Mouse (Mus musculus): Measurements from ENCODE around the gene Myl3. TPM values are rescaled to one million over a fixed set of nuclear protein-coding genes. Genes with fewer than 3 reads are reported as not detected.

The Myl3 gene
- total RNA-seq (2021), result over 10,000 TPM; 11,266 to 12,112 TPM
- long read RNA-seq, experiment 1, transcript Myl3-201 (7 exons, 937 nt), result major isoform, 7,465 of 8,144 reads
- long read RNA-seq, experiment 1, partial matches to known transcripts, result 539 of 8,144 reads
- long read RNA-seq, experiment 1, other reads (novel, unspliced or antisense), result 137 of 8,144 reads
- long read RNA-seq, experiment 2, transcript Myl3-201 (7 exons, 937 nt), result major isoform, 5,560 of 6,160 reads
- long read RNA-seq, experiment 2, partial matches to known transcripts, result 482 of 6,160 reads
- long read RNA-seq, experiment 2, other reads (novel, unspliced or antisense), result 112 of 6,160 reads

DNA sequence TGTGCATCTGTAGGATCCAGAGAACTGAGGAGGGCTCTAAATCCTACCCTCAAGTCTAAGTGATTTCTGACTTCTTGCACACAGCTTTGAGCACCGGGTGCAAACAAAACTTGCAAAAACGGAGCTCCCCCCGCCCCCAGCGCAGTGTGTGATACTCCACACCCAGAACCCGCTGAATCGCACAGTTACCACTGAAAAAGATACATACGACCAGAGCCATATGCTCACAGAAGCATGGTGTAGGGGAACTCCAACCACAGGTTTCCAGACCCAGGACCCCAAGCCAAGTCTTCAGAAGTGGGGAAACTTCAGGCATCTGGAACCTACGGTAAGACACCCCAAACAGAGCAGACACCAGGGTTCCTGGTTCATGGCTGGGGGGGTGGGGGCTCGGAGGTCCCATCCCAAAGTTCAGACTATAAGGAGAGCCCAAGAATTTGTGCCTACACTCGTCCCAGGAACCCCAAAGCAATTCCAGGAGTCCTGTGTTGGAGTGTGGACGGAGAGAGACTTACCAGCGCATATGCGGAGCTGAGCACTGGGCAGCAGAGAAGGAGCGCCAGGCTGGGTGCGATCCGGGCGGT, at the start of gene Myl3:
TSS of gene Myl3 (plus strand) at position 151 of the 584 bp plus-strand sequence.
- DNase-seq, result no peak
- intact Hi-C loops (cut with DNase I), result no loop called here

DNA sequence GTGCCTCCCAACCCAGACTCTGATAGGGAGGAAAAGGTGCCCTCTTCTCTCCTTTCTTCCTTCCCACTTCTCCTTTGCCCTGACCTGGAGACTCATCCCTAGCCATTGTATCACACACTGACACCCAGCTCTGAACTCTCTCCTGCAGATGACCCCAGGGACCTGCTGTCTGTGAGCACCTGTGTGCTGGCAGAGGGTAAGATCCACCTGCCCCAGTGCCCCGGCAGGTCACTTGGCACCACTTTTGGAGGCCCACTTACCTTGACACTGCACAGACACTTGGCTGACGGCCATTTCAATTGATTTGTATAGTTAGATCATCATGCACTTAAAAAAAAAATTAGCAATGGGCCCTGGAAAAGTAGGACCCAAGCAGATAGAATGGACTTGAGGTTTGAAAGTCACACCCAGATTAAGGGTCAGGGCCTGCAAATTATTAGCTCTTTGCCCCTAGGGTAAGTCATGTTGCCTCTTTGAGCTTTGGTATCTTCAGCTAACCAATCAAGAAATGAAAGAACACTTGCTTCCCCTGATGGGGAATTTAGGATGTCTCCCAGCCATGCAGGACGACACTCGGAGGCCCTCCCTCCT, 46.4 kb upstream of the Myl3 start:
- intact Hi-C loops (cut with DNase I), result no loop called here
- DNase-seq, result no peak

DNA sequence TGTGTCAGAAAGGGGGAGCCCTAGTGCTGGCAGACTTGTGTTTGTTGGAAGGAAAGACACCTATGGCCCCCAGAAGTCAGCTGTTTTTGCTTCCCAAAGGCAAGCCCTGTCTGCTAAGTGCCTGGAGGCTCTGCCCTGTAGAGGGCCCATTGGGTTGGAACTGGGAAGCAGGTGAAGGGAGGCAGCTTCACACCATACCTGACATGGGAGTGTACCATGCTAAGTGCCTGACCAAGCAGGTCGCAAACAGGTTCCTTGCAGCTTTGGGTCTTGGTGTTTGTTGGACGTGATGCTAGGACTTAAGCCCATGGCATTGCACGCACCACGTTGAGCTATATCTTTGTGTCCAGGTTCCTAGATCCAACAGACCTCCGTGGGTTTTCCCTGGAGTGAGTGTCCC, 45.2 kb upstream of the Myl3 start:
- DNase-seq, result no peak
- intact Hi-C loops (cut with DNase I), result no loop called here

DNA sequence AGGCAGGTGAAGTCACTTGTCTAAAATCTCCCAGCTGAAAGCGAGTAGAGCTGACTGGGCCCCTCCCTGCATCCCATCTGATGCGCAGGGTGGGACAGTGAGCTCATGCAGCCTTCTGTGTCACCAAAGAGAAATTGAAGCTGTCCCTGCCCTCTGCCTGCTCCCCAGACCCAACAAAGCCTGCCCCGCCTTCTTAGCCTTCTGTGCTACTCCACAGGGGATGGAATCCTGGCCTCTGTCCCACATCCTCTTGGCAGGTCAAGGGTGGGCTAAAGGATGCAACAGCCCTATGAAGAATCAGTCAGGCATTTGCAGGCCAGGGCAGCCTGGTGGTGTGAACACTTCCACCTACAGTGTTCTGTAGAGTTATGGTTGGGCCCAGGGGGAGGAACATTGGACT, 44.2 kb upstream of the Myl3 start:
- intact Hi-C loops (cut with DNase I), result no loop called here
- DNase-seq, result peak in 1 of 2 experiments; percentile 61

DNA sequence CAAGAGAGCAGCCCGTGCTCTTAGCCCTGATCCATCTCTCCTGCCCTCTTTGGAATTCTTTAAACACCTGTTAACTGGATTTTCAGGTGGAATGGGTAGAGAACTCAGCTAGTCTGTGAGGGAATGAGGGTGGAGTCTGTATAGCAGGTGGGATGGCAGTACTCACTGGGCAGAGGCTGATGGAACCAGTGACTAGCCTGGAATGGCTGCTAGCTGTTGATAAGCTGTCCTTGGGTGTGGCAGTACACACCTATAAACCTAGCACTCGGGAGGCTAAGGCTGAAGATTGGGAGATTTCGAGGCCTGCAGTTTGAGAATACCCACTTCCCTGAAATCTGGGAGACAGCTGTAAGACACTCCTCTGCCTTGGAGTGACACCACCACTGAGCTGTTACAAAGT, 42.1 kb upstream of the Myl3 start:
- intact Hi-C loops (cut with DNase I), result no loop called here

DNA sequence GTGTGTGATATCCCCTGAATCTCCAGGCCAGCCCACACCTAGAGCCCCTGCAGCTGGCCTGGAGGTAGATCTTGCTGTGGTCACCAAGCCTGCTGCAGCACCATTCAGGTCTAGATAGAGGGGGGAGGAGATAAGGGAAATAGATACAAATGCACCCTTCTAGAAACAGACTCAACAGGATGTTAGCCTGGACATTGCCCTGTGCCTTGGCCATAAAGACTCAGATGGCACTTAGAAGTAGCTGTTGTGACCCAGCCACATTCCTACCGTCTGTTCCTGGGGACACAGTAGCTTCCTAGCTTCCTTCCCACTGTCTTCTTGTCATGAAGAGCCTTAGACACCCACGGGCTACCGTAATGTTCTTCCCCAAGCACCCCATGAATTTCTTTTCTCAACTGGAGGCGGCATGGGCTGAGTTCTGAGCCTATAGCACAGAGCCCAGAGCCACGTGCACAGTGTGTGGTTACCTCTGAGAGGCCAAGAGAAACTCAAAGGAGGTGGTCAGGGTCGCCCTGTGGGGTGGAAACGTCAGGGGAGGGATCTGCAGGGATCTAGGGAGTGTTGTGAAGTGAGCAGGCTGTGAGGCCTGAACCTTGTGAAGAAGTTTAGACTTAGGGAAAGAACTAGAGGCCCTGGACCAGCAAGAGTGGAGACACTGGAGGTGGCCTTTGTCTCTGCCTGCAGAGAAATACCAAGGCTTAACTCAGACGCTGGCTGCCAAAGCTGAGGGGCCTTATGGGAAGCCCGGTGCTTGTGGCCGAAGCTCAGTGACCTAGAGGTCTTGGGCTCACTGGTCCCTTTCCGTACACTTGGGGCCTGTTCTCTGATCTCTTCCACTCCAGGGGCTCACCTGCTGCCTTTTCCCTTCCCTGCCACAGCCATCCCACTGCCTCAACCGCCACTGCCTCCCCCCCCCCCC, 40.3 kb upstream of the Myl3 start:
- intact Hi-C loops (cut with DNase I), result no loop called here
- DNase-seq, result no peak

More for the DNA sequence above, 42.1 kb upstream of the Myl3 start:
- no peak for DNase-seq

DNA sequence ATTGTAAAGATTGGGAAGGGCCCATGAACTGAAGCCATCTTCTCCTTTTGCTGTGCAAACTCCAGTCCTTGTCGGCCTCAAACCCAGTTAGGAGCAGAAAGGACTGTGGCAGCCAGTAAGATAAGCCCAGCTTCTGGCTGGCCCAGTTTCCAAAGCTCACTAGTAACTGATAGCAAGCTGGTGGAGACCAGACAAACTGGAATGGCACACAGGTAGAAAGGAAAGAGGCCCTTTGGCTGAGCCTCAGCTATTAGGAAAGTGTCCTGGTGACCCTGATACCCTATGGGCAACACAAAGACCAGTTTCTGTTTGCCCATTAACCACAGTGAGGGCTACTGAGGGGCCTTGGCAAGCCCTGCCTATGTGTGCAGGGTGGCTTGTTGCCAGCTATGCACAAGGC, 38.8 kb upstream of the Myl3 start:
- intact Hi-C loops (cut with DNase I), result no loop called here

DNA sequence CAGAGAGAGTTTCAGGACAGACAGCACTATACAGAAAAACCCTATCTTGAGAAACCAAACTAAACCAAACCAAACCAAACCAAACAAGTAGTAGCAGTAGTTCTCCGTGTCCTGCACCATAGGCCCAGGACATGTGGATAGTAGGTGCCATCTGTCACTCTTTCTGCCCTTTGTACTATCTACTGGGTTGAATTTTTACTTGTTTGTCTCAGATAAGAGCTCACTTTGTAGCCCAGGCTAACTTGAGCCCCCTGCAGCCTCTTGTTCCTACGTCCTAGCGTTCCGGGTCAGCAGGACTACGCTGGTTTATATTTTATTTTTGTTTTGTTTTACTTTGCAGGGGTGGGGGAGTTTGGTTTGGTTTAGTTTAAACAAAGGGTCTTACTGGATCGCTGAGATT, 37.7 kb upstream of the Myl3 start:
- DNase-seq, result no peak
- intact Hi-C loops (cut with DNase I), result loop anchor here (2.0 kb wide), 1 partner anchor 17 kb away; no protein-coding TSS in a partner anchor

More for the DNA sequence above, 38.8 kb upstream of the Myl3 start:
- no peak for DNase-seq

DNA sequence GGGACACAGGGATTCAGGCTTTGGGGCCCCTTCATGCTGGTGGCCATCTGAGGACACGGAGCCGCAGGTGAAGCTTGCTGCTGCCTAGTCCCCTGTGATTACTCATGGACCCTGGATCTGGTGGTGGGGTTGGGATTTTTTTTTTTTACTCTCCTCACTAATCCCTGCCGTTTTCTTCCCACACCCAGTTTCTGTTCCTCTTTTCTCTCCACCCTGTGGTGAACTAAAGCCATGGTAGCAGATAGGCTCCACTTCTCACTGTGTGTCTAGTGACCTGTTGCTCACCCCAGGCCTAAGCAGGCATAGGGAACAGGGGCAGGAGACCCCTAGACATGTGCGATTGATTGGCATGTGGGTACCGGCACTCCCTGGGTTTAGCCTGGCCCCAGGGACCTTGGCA, 34.9 kb upstream of the Myl3 start:
- DNase-seq, result no peak
- intact Hi-C loops (cut with DNase I), result loop anchor here (5.0 kb wide), 1 partner anchor 34 kb away; no protein-coding TSS in a partner anchor

DNA sequence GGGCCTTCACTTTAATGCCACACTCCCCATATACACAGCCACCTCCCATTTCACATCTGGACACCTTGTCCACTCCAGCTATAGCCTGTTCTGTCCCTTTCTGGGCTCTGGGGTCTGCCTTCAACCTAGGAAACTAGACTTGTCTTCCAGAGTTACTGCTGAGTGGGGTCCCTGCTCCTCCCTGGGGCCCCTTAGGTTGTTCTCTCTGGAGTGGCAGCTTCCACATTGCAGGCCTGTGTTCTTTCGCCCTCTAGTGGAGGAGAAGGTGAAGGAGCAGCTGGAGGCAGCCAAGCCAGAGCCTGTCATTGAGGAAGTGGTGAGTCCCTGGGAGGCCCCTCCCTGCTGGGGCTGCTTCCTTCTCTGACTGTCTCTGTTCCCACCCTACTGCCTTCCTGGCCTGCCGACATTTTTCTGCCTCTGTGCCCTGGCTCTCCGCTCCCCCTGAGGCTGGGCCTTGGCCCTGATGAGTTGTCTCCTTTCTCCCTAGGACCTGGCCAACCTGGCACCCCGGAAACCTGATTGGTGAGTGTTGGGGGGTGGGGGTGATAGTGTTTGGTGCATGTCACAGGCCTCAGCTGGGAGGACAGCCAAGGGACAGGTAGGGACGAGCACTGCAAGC, 31.9 kb upstream of the Myl3 start:
- DNase-seq, result peak; percentile 81 to 85
- intact Hi-C loops (cut with DNase I), result loop anchor here (1.0 to 5.0 kb wide), 4 partner anchors 37 to 297 kb away; partner anchors contain the start of gene Setd2

DNA sequence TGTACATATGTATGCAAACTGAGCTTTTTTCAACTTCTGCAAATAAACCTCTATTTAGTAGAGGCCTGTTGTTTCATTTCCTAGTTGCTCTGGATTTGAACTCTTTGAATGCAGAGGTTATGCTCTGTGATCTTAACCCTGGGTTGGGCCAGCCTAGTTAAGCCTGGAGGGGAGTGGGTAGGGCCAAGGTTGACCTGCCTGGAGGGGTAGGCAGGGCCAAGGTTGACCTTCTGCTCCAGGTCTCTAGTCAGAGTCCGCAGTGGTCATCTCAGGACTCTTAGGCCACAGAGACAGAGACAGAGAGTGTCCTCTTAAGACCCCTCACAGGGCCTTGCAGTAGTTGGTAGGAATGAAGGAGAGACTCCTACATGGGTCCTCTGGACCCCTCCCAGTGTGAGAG, 30.1 kb upstream of the Myl3 start:
- intact Hi-C loops (cut with DNase I), result loop anchor here (5.0 kb wide), 2 partner anchors 179 to 299 kb away; partner anchors contain the start of gene Setd2
- DNase-seq, result no peak

DNA sequence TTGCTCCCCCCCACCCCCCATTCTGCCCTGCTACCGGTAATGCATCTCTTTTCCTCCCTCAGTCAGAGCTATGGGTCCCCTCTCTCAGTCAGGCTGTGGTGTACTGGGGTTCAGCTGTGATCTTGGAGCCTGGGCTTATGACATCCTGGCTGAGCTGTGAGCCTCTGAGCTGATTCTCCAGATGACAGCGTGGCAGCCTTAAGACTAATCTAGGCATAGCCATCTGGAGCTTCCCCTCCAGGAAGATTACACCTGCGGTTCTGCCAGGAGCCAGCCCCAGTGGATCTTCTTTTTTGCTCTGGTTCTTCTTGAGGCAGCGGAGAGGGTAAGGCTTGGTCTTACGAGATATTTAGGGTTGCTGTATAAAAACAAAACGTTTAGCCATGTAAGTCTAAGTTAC, 29.7 kb upstream of the Myl3 start:
- intact Hi-C loops (cut with DNase I), result loop anchor here (5.0 kb wide), 2 partner anchors 180 to 300 kb away; partner anchors contain the start of gene Setd2

DNA sequence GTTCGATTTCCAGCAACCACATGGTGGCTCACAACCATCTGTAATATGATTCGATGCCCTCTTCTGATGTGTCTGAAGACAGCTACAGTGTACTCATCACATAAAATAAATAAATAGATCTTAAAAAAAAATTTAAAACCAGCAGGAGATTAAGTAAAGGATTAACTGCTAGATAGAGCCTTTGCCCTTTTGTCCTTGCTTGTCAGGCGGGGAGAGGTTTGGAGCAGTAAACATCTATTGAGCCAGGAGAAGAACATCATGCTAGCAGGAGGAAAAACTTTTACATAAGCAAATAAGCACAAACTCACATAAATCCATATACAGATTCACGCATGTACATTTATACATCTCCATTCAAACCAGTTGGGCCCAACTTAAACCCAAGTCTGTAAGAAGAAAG, 29.1 kb upstream of the Myl3 start:
- DNase-seq, result no peak
- intact Hi-C loops (cut with DNase I), result loop anchor here (5.0 kb wide), 2 partner anchors 180 to 300 kb away; partner anchors contain the start of gene Setd2

More for the DNA sequence above, 29.7 kb upstream of the Myl3 start:
- no peak for DNase-seq

DNA sequence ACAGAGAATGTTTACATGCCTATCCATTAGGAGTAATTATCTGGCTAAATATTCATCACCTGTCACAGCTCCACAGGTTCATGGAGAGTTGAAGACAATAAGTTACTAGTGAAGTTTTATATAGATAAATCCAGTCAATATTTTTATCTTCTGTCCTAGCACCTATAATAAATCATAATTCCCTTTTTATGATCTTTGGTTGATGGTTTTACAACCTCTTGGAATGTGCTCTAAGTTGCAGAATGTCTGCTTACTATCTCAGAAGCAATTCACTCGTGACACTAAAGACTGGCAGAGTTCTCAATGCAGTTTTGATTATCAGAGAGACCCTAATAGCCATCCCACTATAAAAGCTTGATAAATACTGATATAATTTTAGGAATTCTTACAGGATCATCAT, 28.3 kb upstream of the Myl3 start:
- no peak for DNase-seq
- intact Hi-C loops (cut with DNase I), result loop anchor here (5.0 kb wide), 2 partner anchors 181 to 301 kb away; partner anchors contain the start of gene Setd2

DNA sequence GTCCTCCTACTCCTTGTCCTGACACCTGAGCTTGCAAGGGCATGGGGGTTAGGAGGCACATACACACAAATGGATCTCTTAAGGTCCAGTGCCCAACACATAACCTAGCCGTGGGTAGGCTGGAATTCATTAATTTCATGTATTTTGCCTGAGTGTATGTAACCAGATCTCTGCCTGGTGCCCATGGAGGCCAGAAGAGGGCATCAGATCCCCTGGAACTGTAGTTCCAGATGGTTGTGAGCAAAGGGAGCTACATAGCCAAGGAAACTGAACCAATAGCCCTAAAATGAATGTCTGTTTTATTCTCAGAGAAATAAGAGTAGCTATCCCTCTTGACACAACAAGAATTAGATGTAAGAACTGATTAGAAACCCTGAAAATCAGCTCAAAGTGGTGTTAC, 26.2 kb upstream of the Myl3 start:
- no peak for DNase-seq
- intact Hi-C loops (cut with DNase I), result loop anchor here (5.0 kb wide), 1 partner anchor 268 kb away; no protein-coding TSS in a partner anchor

DNA sequence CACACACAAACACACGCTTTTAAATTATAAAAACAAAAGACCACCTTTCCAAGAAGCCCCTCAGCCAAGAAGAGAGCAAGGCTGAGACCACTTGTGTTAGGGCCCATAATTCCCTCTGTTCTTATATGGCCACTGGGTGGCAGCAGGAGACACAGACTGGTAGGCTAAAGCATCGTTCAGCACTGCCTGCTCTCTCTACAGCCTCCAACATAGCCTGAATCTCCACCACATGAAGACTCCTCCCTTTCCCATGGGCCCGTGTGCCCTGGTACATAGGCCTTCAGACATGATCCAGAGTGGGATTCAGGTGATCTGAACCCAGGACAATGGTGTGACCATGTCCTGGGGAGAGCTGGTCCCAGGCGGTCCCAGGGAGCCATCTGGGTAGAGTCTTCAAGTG, 24.9 kb upstream of the Myl3 start:
- DNase-seq, result peak; percentile 64 to 75
- intact Hi-C loops (cut with DNase I), result loop anchor here (1.0 to 5.0 kb wide), 3 partner anchors 65 to 269 kb away; no protein-coding TSS in a partner anchor

DNA sequence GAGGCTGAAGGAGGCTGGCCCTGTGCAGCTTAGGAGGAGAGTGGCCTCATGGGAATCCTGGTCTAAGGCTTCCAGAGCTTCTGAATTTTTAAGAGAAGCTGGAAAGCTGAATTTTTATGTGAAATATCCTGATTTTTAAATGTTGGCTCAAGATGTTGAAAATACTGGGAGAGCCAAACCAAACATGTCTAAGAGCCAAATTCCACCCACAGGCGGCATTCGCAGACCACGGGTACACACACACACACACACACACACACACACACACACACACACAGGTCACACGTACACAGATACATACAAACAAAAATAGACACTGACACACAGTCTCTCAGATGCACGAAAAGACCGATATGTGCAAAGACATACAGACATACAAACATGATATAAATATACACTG, 23.6 kb upstream of the Myl3 start:
- DNase-seq, result no peak
- intact Hi-C loops (cut with DNase I), result loop anchor here (5.0 kb wide), 1 partner anchor 271 kb away; no protein-coding TSS in a partner anchor

DNA sequence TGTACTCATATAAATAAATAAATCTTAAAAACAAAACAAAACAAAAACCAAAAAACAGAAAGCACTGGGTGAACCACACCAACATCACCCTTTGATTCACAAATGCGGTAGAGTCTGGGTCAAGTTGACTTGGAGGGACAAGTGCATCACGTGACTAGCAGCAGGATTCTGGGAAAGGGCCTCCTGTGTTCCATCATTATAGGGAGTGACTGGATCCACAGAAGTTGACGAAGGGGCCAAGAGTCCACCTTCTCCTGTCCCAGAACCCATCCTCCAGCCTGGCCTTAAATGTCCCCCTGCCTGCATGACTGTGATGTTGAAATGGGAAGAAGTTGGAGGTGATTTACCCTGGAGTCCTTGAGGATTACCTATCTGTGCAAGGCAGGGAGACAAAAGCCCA, 22.9 kb upstream of the Myl3 start:
- intact Hi-C loops (cut with DNase I), result loop anchor here (5.0 kb wide), 1 partner anchor 272 kb away; no protein-coding TSS in a partner anchor
- DNase-seq, result no peak

DNA sequence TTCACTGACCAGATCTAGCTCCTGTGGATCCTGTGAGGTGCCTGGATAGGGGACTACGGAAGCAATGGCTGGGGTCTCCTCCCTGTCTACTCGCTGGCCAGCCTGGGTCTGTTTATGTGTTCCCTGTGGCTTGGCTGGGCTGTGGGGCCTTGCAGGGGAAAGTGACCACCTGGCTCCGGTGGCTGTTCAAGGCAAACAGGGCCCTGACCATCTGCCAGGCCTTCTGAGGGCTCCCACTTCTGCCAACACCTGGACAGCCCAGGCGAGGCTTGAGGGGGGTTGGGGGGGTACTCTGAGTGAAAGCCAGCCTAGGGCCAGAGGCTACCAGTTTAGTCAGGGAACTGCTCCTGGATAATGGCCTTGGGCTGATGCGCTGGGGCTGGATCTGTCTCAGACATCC, 21.7 kb upstream of the Myl3 start:
- DNase-seq, result no peak
- intact Hi-C loops (cut with DNase I), result loop anchor here (5.0 kb wide), 1 partner anchor 273 kb away; no protein-coding TSS in a partner anchor

Data from heart, postnatal 14 days (tissue).